Mouse (Mus musculus): ENCODE data around the gene Gm17334. TPM values are rescaled to one million over a fixed set of nuclear protein-coding genes. Genes with fewer than 3 reads are reported as not detected.

Gm17334 gene
- polyA plus RNA-seq, 1 experiment from 2014 or later = not detected

DNA sequence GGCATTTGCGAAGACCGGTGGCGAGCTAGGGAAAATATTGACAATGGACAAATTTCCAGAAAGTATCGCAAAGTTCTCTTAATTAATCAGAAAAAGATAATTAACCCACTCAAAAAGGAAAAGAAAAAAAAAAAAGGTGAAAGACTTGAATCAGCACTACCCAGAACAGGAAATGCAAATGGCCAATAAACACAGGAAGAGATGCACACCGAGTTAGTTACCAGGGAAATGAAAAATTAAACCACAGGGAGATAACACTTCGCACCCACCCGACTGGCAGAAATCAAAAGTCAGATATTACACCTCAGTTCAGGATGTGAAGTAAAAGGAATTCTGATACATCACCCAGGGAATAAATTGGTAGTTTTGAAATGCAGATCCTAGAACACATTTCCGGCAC lies 40.7 kb downstream of the Gm17334 start:
- 95% methylated on average over 8 of the region's 8 CpGs for WGBS

DNA sequence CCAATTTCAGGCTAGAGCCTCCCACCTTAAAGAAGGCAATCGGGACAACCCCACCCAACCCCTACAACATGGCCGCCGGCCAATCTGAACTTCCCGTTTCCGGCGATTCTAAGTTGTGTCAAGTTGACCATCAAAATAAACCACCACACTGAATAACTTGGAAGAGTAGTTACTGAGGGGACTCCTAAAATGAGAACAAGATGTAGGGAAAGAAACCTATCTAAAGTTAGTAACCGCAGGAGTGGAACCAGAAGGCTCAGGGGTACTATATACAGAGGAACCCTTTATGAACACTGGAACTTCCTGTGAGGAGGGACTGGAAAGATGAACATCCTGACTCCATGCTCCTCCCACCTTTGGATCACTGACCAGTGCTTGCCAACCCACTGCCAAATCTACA lies 41.5 kb downstream of the Gm17334 start:
- no peak overlapping the region for H3K27ac ChIP-seq (ENCODE audit: low read length)
- no peaks in the 10 kb centered on the region for H3K4me1 ChIP-seq (ENCODE audit: control insufficient read depth, insufficient read depth, low read length)
- 95% methylated on average over 7 of the region's 7 CpGs for WGBS
- no peak overlapping the region for H3K4me2 ChIP-seq (ENCODE audit: low read length)
- ATAC-seq = no peak
- no peaks in the 10 kb centered on the region for H3K36me3 ChIP-seq (ENCODE audit: control insufficient read depth, insufficient read depth, low read length)
- H3K4me3 ChIP-seq (ENCODE audit: low read depth, low read length) = no peak overlapping the region
- no peak overlapping the region for H3K9ac ChIP-seq (ENCODE audit: low read depth, low read length)
- no peaks in the 10 kb centered on the region for H3K9me3 ChIP-seq (replicated peaks; ENCODE audit: control insufficient read depth, low read length, poor library complexity, severe bottlenecking)
- no peaks in the 10 kb centered on the region for H3K27me3 ChIP-seq (ENCODE audit: control insufficient read depth, insufficient read depth, low read depth, low read length)

More for the DNA sequence above, 40.7 kb downstream of the Gm17334 start:
- Histone ChIP-seq H3K4me3 (ENCODE audit: low read depth, low read length) (no peak overlapping the region), H3K4me2 (ENCODE audit: low read length) (no peak overlapping the region), H3K36me3 (ENCODE audit: control insufficient read depth, insufficient read depth, low read length) (no peaks in the 10 kb centered on the region), H3K9ac (ENCODE audit: low read depth, low read length) (no peak overlapping the region), H3K27me3 (ENCODE audit: control insufficient read depth, insufficient read depth, low read depth, low read length) (no peaks in the 10 kb centered on the region), H3K27ac (ENCODE audit: low read length) (no peak overlapping the region), H3K9me3 (replicated peaks; ENCODE audit: control insufficient read depth, low read length, poor library complexity, severe bottlenecking) (no peaks in the 10 kb centered on the region), H3K4me1 (ENCODE audit: control insufficient read depth, insufficient read depth, low read length) (no peaks in the 10 kb centered on the region)
- no peak for ATAC-seq

Small RNA genes lying within 50 kb of the gene (microRNA-seq; reads per million reads assigned to microRNA genes)
- not detected for gene Mir7671

Other genes with a start within 250 kb of the Gm17334 start
- gene Kif3a, start 205.8 kb downstream of the Gm17334 start, polyA plus RNA-seq (2015; fragmentation: Nextera tagmentation; extraction: Ambion mirVana) = 363 and 379 TPM in 2 replicates
- gene Il4, start 154.5 kb downstream of the Gm17334 start, polyA plus RNA-seq (2015; fragmentation: Nextera tagmentation; extraction: Ambion mirVana) = 5.2 and 5.5 TPM in 2 replicates
- gene Il13, start 138.5 kb downstream of the Gm17334 start, polyA plus RNA-seq (2015; fragmentation: Nextera tagmentation; extraction: Ambion mirVana) = not detected in 2 replicates
- gene Rad50, start 65.9 kb downstream of the Gm17334 start, polyA plus RNA-seq (2015; fragmentation: Nextera tagmentation; extraction: Ambion mirVana) = 11.0 and 11.7 TPM in 2 replicates
- not detected in 2 replicates for gene Il5, start 52.4 kb downstream of the Gm17334 start, polyA plus RNA-seq (2015; fragmentation: Nextera tagmentation; extraction: Ambion mirVana)
- gene Irf1, start 3.2 kb downstream of the Gm17334 start, polyA plus RNA-seq (2015; fragmentation: Nextera tagmentation; extraction: Ambion mirVana) = 2.0 and 2.2 TPM in 2 replicates
- gene Gm12216, start 86.1 kb upstream of the Gm17334 start, polyA plus RNA-seq (2015; fragmentation: Nextera tagmentation; extraction: Ambion mirVana) = 0.31 and 0.39 TPM in 2 replicates
- 10.1 and 11.0 TPM in 2 replicates for gene Slc22a5, start 118.5 kb upstream of the Gm17334 start, polyA plus RNA-seq (2015; fragmentation: Nextera tagmentation; extraction: Ambion mirVana)
- gene Slc22a21, start 207.1 kb upstream of the Gm17334 start, polyA plus RNA-seq (2015; fragmentation: Nextera tagmentation; extraction: Ambion mirVana) = 4.0 and 4.6 TPM in 2 replicates